Mouse (Mus musculus) left cerebral cortex, adult 8-10 months (tissue): Measurements from ENCODE around the gene 4930447F04Rik. TPM values are rescaled to one million over a fixed set of nuclear protein-coding genes. Genes with fewer than 3 reads are reported as not detected.

Experiments
- DNase-seq, 2 experiments: peaks; one replicate each; pipeline ENCODE4 v3.0.0; 2022; ENCODE audit warnings: low spot score in 2 of 2
- total RNA-seq, 4 experiments: library from RNA; stranded (reverse); gene quantifications; 2 replicates each; pipeline ENCODE4 v1.2.4; 2022

4930447F04Rik gene
- not detected for total RNA-seq

DNA sequence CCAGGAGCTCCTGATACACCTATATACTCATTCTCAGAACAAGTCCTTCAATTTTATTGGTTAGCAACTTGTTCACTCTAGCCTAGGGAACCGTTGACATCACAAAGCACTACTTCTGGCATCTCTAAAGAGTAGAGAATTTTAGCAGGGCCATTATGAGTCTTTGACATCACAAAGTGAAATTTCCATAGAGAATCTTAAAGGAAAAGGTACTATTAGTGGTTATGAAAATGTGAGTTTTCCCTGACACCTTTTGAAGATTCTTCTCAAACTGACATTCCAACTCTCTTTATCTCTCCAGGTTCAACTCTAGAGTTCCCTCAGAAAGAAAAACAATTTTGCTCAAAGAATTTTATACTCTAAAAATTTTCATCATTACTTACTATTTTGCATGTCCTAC is at the start of gene 4930447F04Rik:
Gene 4930447F04Rik, minus strand, starts transcription at position 101 of the 400 bp plus-strand sequence.
- no peak for DNase-seq
